Mouse (Mus musculus) limb, embryonic 12.5 days (tissue): ENCODE measurements around the gene Polr2a. TPM values are rescaled to one million over a fixed set of nuclear protein-coding genes. Genes with fewer than 3 reads are reported as not detected.
A peak's percentile ranks its signal among the peaks of the same experiment; 100 is the strongest.
"Not testable (repeated sequence)": the region's sequence is repeated elsewhere in the genome, so short reads cannot be mapped to it uniquely, and the experiment has no call there.

Experiments used
- ATAC-seq: fragments of 200-750 bp; cut with Nextera tagmentation; 2 replicates; pipeline ENCODE4 v1.8.0; 2017; ENCODE audit warnings: low read depth, moderate TSS enrichment; ENCODE audit not compliant: insufficient number of reproducible peaks, insufficient read depth, low FRiP score, low TSS enrichment
- H3K27ac ChIP-seq: fragments of 300-500 bp; sonication (generic); 2 replicates; pipeline ENCODE4 v1.5.1; 2016; ENCODE audit warnings: mild to moderate bottlenecking, moderate library complexity
- H3K27me3 ChIP-seq: fragments of 300-500 bp; sonication (generic); 2 replicates; pipeline ENCODE4 v1.6.1; 2016; ENCODE audit warnings: mild to moderate bottlenecking, moderate library complexity
- H3K36me3 ChIP-seq: fragments of 300-500 bp; sonication (generic); 2 replicates; pipeline ENCODE4 v1.6.1; 2016; ENCODE audit warnings: mild to moderate bottlenecking, moderate library complexity
- H3K4me1 ChIP-seq: fragments of 300-500 bp; sonication (generic); replicated peaks from 2 replicates; pipeline ENCODE4 v1.6.1; 2016
- H3K4me2 ChIP-seq: fragments of 300-500 bp; sonication (generic); 2 replicates; pipeline ENCODE4 v1.6.1; 2016; ENCODE audit warnings: mild to moderate bottlenecking, moderate library complexity
- H3K4me3 ChIP-seq: fragments of 300-500 bp; sonication (generic); replicated peaks from 2 replicates; pipeline ENCODE4 v1.5.1; 2016; ENCODE audit warnings: mild to moderate bottlenecking
- H3K9ac ChIP-seq: fragments of 300-500 bp; sonication (generic); replicated peaks from 2 replicates; pipeline ENCODE4 v1.6.1; 2016; ENCODE audit warnings: mild to moderate bottlenecking, moderate library complexity
- H3K9me3 ChIP-seq: fragments of 300-500 bp; sonication (generic); 2 replicates; pipeline ENCODE4 v1.6.1; 2016; ENCODE audit warnings: mild to moderate bottlenecking, moderate library complexity
- WGBS: fragments of 180-500 bp; shearing (Covaris S2); methylation state at CpG from one replicate; pipeline ENCODE4 v1.1.7; 2016; 5-methylcytosine and 5-hydroxymethylcytosine counted together
- polyA plus RNA-seq: library from polyadenylated mRNA; unstranded; fragments of >200 nt; fragmentation: Nextera tagmentation; extraction: Ambion mirVana; gene quantifications from 2 replicates; pipeline ENCODE4 v1.2.1, GENCODE M21; 2016

Polr2a gene
- polyA plus RNA-seq, 1 experiment from 2014 or later: 27.2 TPM

DNA sequence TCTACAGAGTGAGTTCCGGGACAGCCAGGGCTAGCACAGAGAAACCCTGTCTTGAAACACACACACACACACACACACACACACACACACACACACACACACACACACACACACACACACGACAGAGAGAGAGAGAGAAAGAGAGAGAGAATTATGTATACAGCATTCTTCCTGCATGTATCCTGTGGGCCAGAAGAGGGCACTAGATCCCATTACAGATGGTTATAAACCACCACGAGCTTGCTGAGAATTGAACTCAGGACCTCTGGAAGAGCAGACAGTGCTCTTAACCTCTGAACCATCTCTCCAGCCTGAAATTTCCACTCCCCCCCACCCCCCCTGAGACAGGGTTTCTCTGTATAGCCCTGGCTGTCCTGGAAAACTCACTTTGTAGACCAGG lies 27.0 kb downstream of the Polr2a start:
- ATAC-seq, H3K27me3 ChIP-seq, H3K27ac ChIP-seq, H3K4me3 ChIP-seq, H3K4me1 ChIP-seq, H3K9ac ChIP-seq, H3K9me3 ChIP-seq, H3K4me2 ChIP-seq: not testable (repeated sequence)
- WGBS: 89% methylated on average over 2 of the region's 3 CpGs
- H3K36me3 ChIP-seq: peaks cover 37% of the 10 kb centered on the region

DNA sequence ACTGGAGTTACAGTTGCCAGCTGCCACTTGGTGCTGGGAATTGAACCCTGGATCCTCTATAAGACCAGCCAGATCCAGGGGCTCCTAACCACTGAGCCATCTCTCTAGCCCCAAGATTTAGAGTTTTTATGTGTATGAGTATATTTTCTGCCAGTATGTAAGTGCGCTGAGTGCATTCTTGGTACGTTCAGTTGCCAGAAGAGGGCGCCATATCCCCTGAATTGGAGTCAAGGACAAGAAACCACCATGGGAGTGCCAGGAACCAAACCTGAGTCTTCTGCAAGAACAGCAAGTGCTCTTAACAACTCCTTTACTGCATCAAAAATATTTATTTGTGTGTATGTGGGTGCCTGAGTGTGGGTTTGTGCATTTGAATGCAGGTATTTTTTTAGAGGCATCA lies 29.4 kb downstream of the Polr2a start:
- Histone ChIP-seq H3K36me3 (peaks cover 14% of the 10 kb centered on the region), H3K27ac (no peak overlapping the region), H3K4me2 (no peak overlapping the region), H3K4me1 (no peaks in the 10 kb centered on the region), H3K9ac (no peak overlapping the region), H3K27me3 (no peaks in the 10 kb centered on the region), H3K9me3 (no peaks in the 10 kb centered on the region), H3K4me3 (no peak overlapping the region)
- no peak for ATAC-seq
- 20% methylated on average over 3 of the region's 3 CpGs for WGBS

DNA sequence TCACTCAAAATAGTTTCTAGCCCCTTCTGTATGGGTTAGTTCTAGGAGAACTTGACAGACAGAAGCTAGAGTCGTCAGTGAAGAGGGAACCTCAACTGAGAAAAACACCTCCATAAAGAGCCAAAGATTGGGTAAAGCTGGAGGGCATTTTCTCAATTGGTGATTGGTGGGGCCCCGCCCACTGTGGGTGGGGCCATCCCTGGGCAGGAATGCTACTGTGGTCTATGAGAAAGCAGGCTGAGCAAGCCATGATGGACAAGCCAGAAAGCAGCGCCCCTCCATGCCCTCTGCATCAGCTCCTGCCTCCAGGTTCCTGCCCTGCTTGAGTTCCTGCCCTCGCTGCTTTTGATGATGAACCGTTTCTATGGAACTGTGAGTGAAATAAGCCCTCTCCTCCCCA lies 32.5 kb downstream of the Polr2a start:
- 30% methylated on average over 5 of the region's 5 CpGs for WGBS
- H3K4me3 ChIP-seq: no peak overlapping the region

DNA sequence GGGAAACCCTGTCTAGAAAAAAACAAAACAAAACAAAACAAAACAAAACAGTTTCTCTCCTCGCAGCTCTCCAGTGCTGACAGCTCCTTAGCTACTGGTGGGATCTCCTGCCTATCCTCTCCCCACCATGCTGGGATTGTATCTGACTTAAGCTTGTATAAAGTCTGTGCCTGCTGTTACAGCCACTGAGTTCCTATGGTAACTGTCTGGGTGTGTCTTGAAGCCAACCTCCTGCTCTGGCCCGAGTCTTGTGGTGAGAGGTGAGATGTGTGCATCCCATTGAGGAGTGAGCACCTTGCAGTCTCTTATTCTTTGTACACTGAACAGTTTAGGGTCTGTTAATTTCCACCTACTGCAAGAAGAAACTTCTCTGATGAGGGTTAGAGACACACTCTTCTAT lies 35.4 kb downstream of the Polr2a start:
- Histone ChIP-seq H3K9ac (no peak overlapping the region), H3K27ac (no peak overlapping the region), H3K9me3 (no peaks in the 10 kb centered on the region), H3K4me3 (no peak overlapping the region), H3K4me2 (no peak overlapping the region), H3K4me1 (0 out of 2 replicates have a peak, but pooled peaks cover 4% of the 10 kb centered on the region), H3K36me3 (no peaks in the 10 kb centered on the region), H3K27me3 (no peaks in the 10 kb centered on the region)
- no peak for ATAC-seq
- WGBS: 45% methylated on average over 2 of the region's 2 CpGs

More for the DNA sequence above, 32.5 kb downstream of the Polr2a start:
- Histone ChIP-seq H3K27me3 (no peaks in the 10 kb centered on the region), H3K27ac (no peak overlapping the region), H3K36me3 (no peaks in the 10 kb centered on the region), H3K4me2 (no peak overlapping the region), H3K9me3 (no peaks in the 10 kb centered on the region), H3K9ac (no peak overlapping the region), H3K4me1 (no peaks in the 10 kb centered on the region)
- ATAC-seq: no peak

DNA sequence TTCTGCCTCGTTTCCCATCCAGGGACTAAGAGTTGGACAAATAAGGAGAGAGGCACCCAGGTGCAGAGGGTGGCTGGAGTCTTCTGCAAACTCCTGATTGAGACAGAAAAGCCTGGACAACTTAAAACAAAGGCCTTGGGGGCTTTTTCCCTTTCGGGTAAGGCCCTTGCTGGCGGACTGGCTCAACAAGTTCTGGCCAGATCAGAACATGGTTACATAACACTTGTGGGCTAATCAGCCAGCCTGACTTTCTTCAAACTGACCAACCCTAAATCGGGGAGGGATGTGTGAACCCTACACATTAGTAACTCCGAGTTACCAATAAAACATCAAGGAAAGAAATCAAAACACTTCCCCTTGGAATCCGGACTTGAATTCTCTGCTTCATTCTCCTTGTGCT lies 37.6 kb downstream of the Polr2a start:
- Histone ChIP-seq H3K9ac (no peak overlapping the region), H3K4me3 (no peak overlapping the region), H3K36me3 (no peaks in the 10 kb centered on the region), H3K27ac (no peak overlapping the region), H3K4me2 (no peak overlapping the region), H3K9me3 (no peaks in the 10 kb centered on the region), H3K27me3 (no peaks in the 10 kb centered on the region), H3K4me1 (peaks cover 7% of the 10 kb centered on the region)
- WGBS: 71% methylated on average over 6 of the region's 6 CpGs
- no peak for ATAC-seq

DNA sequence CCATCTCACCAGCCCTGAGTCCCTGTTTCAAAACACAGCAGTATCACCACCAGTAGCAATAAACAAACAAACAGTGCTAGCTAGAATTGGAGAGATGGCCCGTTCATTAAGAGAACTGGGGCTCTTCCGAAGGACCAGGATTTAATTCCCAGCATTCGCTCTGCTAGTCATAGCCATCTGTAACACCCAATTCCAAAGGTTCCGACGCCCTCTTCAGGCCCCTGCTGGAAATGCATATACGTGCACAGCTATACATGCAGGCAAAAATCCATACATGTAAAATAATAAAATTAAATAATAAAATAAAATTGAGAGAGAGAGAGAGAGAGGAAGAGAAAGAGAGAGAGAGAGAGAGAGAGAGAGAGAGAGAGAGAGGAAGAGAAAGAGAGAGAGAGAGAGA lies 39.0 kb downstream of the Polr2a start:
- Histone ChIP-seq H3K36me3 (no peaks in the 10 kb centered on the region), H3K9ac (no peak overlapping the region), H3K9me3 (no peaks in the 10 kb centered on the region; the same call in 1 of the 2 replicates), H3K4me1 (peaks cover 15% of the 10 kb centered on the region), H3K4me3 (no peak overlapping the region), H3K27ac (no peak overlapping the region), H3K4me2 (no peak overlapping the region), H3K27me3 (no peaks in the 10 kb centered on the region)
- ATAC-seq: no peak
- WGBS: 68% methylated on average over 6 of the region's 6 CpGs

DNA sequence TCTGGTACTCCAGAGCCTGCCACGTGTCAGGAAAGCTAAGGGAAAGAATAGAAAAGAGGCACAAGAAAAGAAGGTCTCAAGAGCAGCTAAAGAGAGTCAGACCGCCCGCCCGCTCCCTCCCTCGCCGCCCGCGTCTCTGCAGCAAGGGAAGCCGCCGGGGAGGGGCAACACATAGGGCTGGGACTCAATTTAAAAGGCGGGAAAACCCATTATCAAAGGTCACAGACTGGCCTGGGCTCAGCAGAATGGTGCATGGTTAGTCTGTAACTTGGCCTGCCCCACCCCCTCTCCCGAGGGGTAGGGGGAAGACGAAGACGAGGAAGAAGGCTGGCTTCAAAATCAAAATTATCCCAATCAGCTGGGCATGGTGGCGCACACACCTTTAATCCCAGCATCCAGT lies 39.8 kb downstream of the Polr2a start:
- Histone ChIP-seq H3K9ac (no peak overlapping the region), H3K4me2 (no peak overlapping the region), H3K9me3 (no peaks in the 10 kb centered on the region; the same call in 1 of the 2 replicates), H3K4me1 (peaks cover 17% of the 10 kb centered on the region), H3K4me3 (no peak overlapping the region), H3K27me3 (no peaks in the 10 kb centered on the region), H3K36me3 (no peaks in the 10 kb centered on the region), H3K27ac (no peak overlapping the region)
- no peak for ATAC-seq
- 26% methylated on average over 15 of the region's 15 CpGs for WGBS

DNA sequence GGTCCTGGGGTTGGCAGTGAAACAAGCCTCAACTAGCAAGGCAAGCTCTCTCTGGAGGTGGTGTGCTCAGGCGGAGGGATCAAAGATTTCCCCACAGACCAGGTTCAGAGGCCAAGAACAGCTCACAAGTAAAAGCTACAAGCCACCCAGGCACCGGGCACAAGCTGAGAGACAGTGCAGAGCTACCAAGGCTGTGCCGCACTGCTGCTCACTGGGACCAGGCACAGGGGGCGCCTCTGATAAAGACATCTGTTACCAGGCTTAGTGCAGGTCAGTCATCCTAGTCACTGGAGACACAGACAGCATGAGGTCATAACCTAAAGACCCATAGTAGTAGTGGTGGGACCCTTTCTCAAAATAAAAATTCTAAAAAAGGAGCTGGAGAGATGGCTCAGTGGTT lies 41.5 kb downstream of the Polr2a start:
- peaks cover 17% of the 10 kb centered on the region for H3K4me1 ChIP-seq
- ATAC-seq: no peak
- 0 out of 2 replicates have a peak overlapping the region, but pooled peaks have one; percentile 17 for H3K27ac ChIP-seq
- H3K27me3 ChIP-seq: no peaks in the 10 kb centered on the region
- 64% methylated on average over 4 of the region's 4 CpGs for WGBS
- H3K9me3 ChIP-seq: no peaks in the 10 kb centered on the region; the same call in 1 of the 2 replicates
- H3K36me3 ChIP-seq: no peaks in the 10 kb centered on the region
- H3K4me2 ChIP-seq: no peak overlapping the region
- H3K9ac ChIP-seq: no peak overlapping the region
- H3K4me3 ChIP-seq: no peak overlapping the region

DNA sequence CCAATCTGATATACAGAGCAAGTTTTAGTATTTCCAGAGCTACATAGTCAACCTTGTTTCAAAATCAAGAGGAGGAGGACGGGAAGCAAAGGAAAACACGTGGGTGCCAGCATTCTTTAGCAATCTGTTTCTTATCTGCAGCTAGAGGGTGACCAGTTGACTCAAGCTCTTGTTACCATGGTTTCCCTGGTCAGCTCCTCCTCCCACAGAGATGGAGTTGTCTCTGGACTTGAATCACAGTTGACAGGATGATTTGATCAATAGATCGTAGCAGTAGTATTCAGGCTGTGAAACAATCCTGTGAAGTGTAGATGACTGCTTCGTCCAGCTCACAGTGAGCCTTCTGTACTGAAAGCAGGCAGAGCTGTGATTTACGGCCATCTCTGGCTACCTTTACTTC lies 42.5 kb downstream of the Polr2a start:
- H3K4me2 ChIP-seq: no peak overlapping the region
- ATAC-seq: no peak
- H3K9me3 ChIP-seq: no peaks in the 10 kb centered on the region; the same call in 1 of the 2 replicates
- H3K4me3 ChIP-seq: no peak overlapping the region
- H3K27me3 ChIP-seq: no peaks in the 10 kb centered on the region
- H3K36me3 ChIP-seq: no peaks in the 10 kb centered on the region
- peaks cover 17% of the 10 kb centered on the region for H3K4me1 ChIP-seq
- peak overlapping the region; percentile 68; the same call in 1 of the 2 replicates for H3K27ac ChIP-seq
- 12% methylated on average over 5 of the region's 5 CpGs for WGBS
- 0 out of 2 replicates have a peak overlapping the region, but pooled peaks have one; percentile 1 for H3K9ac ChIP-seq

DNA sequence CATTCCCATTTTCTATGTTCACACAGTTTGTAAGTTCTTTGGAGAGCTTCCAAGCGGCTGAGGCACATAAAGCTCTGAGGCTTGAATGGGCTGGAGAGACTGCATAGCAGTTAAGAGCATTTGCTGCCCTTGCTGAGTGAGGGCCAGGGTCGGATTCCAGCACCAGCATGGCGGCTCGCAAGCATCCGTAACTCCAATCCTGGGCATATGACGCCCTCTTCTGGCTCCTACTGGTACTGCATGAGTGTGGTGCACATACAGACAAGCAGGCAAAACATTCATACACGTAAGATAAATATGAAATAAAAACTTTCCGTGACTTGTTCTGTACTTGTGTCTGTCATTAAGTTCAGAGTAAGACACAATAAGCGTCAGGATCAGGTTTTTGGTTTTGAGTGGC lies 43.0 kb downstream of the Polr2a start:
- WGBS: 57% methylated on average over 9 of the region's 9 CpGs
- Histone ChIP-seq H3K27ac (peak overlapping the region; percentile 68; the same call in 1 of the 2 replicates), H3K4me1 (peaks cover 17% of the 10 kb centered on the region), H3K4me3 (no peak overlapping the region), H3K27me3 (no peaks in the 10 kb centered on the region), H3K36me3 (no peaks in the 10 kb centered on the region), H3K4me2 (no peak overlapping the region), H3K9me3 (no peaks in the 10 kb centered on the region; the same call in 1 of the 2 replicates), H3K9ac (no peak overlapping the region)
- no peak for ATAC-seq

DNA sequence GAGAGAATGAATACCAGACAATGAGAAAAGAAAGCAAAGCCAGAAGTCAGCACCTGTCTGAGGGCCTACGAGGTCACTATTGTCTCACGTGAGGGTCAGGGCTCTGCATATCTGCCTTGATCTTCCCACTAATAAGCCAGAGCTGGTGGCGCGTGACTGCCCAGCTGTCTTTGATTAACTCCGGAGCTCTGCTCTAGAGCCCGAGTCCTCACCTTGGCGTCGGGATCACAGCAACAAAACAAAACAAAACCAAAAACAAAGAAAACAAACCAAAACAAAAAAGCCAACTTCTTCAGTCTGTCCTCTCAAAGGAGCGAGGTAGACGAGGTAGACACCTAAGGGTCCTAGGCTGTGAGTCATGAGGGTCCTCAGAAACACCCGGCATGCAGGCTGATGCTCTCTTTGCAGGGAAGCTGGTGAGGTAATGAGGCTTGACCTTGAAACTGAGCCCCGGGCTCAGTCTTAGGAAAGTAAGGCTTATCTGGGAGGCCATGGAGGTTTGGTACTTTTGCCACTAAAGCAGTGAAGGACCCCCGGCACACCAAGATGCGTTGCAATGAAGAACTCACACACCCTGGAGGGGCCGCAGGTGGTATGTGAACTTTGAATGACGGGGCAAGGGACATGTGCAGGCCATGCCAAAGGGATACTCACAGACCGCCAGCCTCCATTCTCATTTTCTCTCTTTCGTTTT lies 43.7 kb downstream of the Polr2a start:
- no peak overlapping the region for H3K4me3 ChIP-seq

More for the DNA sequence above, 43.7 kb downstream of the Polr2a start:
- no peak for ATAC-seq
- Histone ChIP-seq H3K4me1 (peaks cover 19% of the 10 kb centered on the region), H3K9ac (no peak overlapping the region), H3K4me2 (peak overlapping the region; percentile 24), H3K27me3 (no peaks in the 10 kb centered on the region), H3K36me3 (no peaks in the 10 kb centered on the region), H3K27ac (peak overlapping the region; percentile 68), H3K9me3 (no peaks in the 10 kb centered on the region; the same call in 1 of the 2 replicates)
- WGBS: 37% methylated on average over 18 of the region's 18 CpGs
